Mouse (Mus musculus) testis, adult 2 months (tissue): ENCODE results near the gene Mvb12b. TPM values are rescaled to one million over a fixed set of nuclear protein-coding genes. Genes with fewer than 3 reads are reported as not detected.

ENCODE experiments used
- H3K27ac ChIP-seq: fragments of 200-500 bp; 2 replicates; pipeline ENCODE4 v1.5.1; 2012; ENCODE audit warnings: low read depth, low read length; ENCODE audit not compliant: control insufficient read depth, insufficient read depth
- H3K27me3 ChIP-seq: fragments of 200-500 bp; 2 replicates; pipeline ENCODE4 v1.6.1; 2012; ENCODE audit warnings: mild to moderate bottlenecking, low read length, moderate library complexity; ENCODE audit not compliant: control insufficient read depth, insufficient read depth
- H3K36me3 ChIP-seq: fragments of 200-500 bp; 2 replicates; pipeline ENCODE4 v1.6.1; 2012; ENCODE audit warnings: mild to moderate bottlenecking, low read length; ENCODE audit not compliant: control insufficient read depth, insufficient read depth
- H3K4me1 ChIP-seq: fragments of 200-500 bp; 2 replicates; pipeline ENCODE4 v1.6.1; 2012; ENCODE audit warnings: low read length; ENCODE audit not compliant: control insufficient read depth, insufficient read depth
- H3K4me3 ChIP-seq: fragments of 200-500 bp; 2 replicates; pipeline ENCODE4 v1.5.1; 2012; ENCODE audit warnings: low read depth, mild to moderate bottlenecking, low read length, moderate library complexity, mixed read lengths; ENCODE audit not compliant: control insufficient read depth
- CTCF ChIP-seq: fragments of 200-500 bp; IDR thresholded peaks from 2 replicates; pipeline ENCODE4 v1.5.1; 2012; ENCODE audit warnings: low read depth, mild to moderate bottlenecking, inconsistent platforms, low read length, moderate library complexity; ENCODE audit not compliant: control insufficient read depth, insufficient read depth, insufficient replicate concordance
- POLR2A ChIP-seq: fragments of 200-500 bp; IDR thresholded peaks from 2 replicates; pipeline ENCODE4 v1.6.1; 2012; ENCODE audit warnings: low read depth, mild to moderate bottlenecking, inconsistent platforms, low read length, moderate library complexity; ENCODE audit not compliant: control insufficient read depth
- polyA plus RNA-seq: library from polyadenylated mRNA; depleted of rRNA; stranded (reverse); fragments of >200 nt; gene quantifications from 2 replicates; pipeline ENCODE4 v1.2.3, GENCODE M21; 2012

Mvb12b gene
- polyA plus RNA-seq, 1 experiment = 2.0 TPM

DNA sequence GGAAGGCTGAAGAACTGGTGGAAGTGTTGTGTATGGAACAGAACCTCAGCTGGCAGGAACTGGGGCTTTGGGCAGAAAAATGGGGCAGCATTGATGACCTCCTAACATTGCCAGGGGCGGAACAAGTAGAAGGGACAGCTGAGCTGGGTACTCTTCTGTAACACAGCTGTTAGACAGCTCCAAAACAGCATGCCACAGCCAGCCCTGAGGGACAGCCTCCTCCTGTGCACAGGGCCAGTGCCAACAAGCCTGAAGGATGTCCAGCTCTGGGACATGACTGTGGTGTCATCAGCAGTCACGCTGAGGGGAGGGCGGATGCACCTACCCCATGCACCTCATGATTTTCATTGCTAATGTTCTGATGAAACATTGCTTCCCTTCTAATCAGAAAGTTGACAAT lies 78.7 kb downstream of the Mvb12b start:
- TF ChIP-seq CTCF (no peak), POLR2A (no peak)
- Histone ChIP-seq H3K27ac (no peak overlapping the region), H3K36me3 (no peaks in the 10 kb centered on the region), H3K4me3 (no peak overlapping the region), H3K27me3 (no peaks in the 10 kb centered on the region), H3K4me1 (no peaks in the 10 kb centered on the region)

DNA sequence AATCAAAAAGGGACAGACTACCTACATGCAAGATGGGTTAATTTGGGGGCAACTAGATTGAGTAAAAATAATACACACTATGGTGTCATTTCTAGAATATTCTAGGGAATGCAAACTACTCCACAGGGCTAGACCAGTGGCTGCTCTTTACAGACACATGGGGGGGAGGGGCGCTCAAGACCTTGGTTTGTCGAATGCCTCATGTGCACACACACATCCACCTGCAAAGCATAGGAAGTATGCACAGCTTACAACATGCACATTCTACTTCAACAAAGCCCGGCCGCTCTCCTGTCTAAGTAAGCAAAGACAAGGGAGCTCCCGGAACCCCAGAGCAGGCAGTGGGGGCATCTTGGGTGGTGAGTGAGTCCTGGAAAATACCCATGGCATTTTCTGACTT lies 79.7 kb downstream of the Mvb12b start:
- Histone ChIP-seq H3K36me3 (no peaks in the 10 kb centered on the region), H3K27me3 (no peaks in the 10 kb centered on the region), H3K27ac (no peak overlapping the region), H3K4me1 (no peaks in the 10 kb centered on the region), H3K4me3 (no peak overlapping the region)
- no peak for TF ChIP-seq CTCF
- TF ChIP-seq POLR2A = no peak

DNA sequence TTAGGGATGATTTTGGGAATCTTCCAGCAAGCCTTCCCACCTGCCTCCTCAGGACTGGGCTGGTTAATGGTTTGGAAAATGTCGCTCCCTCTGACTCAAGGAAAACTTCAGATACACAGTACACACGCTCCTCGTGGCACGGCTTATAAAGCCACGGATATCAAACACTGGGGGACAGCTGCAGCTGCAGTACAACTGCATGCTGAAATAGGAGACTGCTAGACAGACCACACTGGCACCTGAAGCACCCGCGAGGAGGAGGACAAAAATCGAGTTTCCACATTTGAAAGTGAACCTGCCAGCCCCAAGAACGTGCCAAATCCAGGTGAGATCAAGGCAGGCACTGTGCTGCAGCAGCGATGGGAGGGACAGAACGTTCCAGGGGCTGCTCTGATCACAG lies 82.1 kb downstream of the Mvb12b start:
- H3K4me3 ChIP-seq = no peak overlapping the region
- no peaks in the 10 kb centered on the region for H3K27me3 ChIP-seq
- H3K36me3 ChIP-seq = no peaks in the 10 kb centered on the region
- no peaks in the 10 kb centered on the region for H3K4me1 ChIP-seq
- no peak overlapping the region for H3K27ac ChIP-seq
- TF ChIP-seq CTCF (no peak), POLR2A (no peak)

DNA sequence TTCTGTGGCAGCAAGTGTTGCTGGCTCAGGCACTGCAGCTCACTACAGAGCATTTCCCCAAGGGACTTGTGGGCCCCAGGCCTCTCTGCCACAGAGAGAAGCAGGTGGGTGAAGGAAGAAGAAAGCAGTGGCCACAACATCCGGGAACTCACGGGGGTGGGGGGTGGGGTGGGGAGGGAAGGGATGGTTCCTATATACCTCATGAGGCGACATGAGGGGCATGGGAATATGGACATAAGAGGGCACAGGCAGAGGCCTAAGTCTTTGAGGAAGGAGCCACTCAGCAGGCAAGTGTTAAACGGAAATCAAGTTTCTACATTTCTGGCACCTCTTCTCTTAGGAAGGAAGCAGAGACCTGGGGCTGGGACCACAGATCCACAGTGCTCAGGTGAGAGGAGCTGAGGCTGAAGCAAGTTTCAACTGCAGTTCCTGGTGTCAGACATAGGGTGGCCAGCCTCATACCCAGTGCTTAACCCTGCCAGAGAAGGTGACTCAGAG lies 84.0 kb downstream of the Mvb12b start:
- Histone ChIP-seq H3K27ac (no peak overlapping the region), H3K27me3 (no peaks in the 10 kb centered on the region), H3K4me1 (no peaks in the 10 kb centered on the region), H3K4me3 (no peak overlapping the region), H3K36me3 (no peaks in the 10 kb centered on the region)
- TF ChIP-seq CTCF = no peak
- no peak for TF ChIP-seq POLR2A

DNA sequence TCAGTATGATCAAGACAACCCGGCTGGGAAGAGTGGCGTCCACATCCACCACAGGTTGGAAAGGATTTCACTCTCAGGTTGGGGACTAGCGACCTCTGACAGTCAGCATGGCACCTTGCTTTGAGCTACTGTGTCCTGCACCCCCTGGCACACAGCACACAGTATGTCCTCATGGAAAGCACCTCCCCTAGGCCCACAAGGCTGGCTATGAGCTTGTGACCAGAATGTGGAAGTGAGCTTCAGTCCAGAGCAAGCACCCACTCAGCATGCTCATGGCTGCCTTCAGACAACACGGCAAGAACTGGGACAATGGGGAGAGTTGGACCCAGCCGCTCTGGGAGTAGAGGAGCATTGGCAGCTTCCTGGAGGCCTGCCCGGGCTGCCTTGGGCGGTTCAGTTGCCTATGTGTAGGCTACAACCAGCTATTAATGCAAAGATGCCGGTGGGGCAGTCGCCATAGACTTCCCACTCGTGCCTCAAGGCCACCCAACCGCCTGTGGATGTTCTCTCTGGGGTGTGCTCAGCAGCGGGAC lies 84.6 kb downstream of the Mvb12b start:
- TF ChIP-seq CTCF = no peak
- TF ChIP-seq POLR2A = no peak
- H3K4me1 ChIP-seq = no peaks in the 10 kb centered on the region
- H3K27me3 ChIP-seq = no peaks in the 10 kb centered on the region
- no peak overlapping the region for H3K4me3 ChIP-seq
- no peaks in the 10 kb centered on the region for H3K36me3 ChIP-seq
- no peak overlapping the region for H3K27ac ChIP-seq

DNA sequence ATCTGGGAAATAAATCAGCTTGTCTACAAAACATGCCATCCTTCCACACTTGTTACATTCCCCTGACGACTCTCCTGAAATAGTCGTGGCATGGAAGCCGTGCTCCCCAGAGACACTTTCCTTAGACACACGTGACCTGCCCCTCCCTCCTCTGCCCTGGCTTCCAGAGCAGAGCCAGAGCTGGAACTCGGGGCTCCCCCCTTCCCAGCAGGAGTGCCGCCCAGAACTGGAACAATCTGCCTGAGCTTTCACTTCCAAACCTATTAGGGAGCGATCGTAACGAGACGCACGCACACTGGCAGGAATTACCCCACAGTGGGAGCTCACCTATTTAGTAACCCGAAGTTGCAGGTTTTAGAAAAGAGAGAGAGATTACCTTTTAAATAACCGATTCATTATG lies 86.0 kb downstream of the Mvb12b start:
- Histone ChIP-seq H3K27ac (no peak overlapping the region), H3K4me1 (no peaks in the 10 kb centered on the region), H3K27me3 (no peaks in the 10 kb centered on the region), H3K4me3 (no peak overlapping the region), H3K36me3 (no peaks in the 10 kb centered on the region)
- TF ChIP-seq CTCF = no peak
- TF ChIP-seq POLR2A = no peak

DNA sequence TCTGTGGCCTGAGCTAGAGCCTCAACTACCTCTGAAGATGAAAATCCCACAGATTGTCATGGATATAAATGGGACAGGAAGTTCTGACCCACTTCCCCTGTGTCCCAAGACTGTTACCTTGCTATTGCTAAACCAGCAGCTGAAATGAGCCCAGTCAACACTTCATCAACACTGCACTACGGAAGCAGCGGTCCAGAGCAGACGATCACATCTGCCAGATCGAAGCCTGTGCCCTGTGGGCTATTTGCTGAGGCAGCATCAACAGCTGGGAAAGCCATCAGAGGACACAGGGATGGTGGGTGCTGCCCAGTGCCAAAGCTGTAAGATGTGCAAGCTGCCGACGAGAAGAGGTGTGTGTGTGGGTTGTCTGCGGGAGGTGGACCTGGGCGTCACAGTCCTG lies 86.4 kb downstream of the Mvb12b start:
- Histone ChIP-seq H3K27ac (no peak overlapping the region), H3K4me3 (no peak overlapping the region), H3K4me1 (no peaks in the 10 kb centered on the region), H3K27me3 (no peaks in the 10 kb centered on the region), H3K36me3 (no peaks in the 10 kb centered on the region)
- no peak for TF ChIP-seq CTCF
- no peak for TF ChIP-seq POLR2A

DNA sequence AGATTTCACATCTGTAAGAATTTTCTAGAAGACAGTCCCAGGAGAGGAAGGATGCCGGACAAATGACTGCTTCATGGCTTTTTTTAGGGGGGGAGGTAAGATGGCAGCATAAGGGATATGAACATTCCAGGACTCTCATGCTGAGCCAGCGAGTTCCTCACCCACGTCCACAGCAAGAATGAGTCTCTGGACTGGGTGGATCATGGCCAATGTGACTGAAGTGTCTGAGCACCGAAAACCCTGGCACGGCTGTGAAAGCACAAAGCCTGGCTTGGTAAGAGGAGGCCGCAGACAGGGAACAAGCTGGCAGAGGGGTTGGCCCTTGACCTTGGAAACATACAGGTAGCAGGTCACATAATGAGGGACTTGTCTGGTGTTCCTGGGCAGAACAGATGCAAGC lies 87.5 kb downstream of the Mvb12b start:
- Histone ChIP-seq H3K27me3 (no peaks in the 10 kb centered on the region), H3K36me3 (no peaks in the 10 kb centered on the region), H3K4me1 (no peaks in the 10 kb centered on the region), H3K27ac (no peak overlapping the region), H3K4me3 (no peak overlapping the region)
- TF ChIP-seq POLR2A (no peak), CTCF (no peak)
